Mouse (Mus musculus) skeletal muscle tissue, adult 2 months (tissue): ENCODE measurements around the gene Trpc4ap.
"Not testable (repeated sequence)": the region's sequence is repeated elsewhere in the genome, so short reads cannot be mapped to it uniquely, and the experiment has no call there.

Source experiments
- DNase-seq: peaks from one replicate; pipeline ENCODE4 v3.0.0-alpha.2; 2012; ENCODE audit warnings: low read depth, low spot score

The Trpc4ap gene

GRCm38 (mm10) chr2:155691723-155692493, at the start of gene Trpc4ap:
TSS of gene Trpc4ap (minus strand) at chr2:155692384.
- peak; percentile 92 for DNase-seq

- DNase-seq = no peak
These were observed 45.6 kb upstream of the Trpc4ap start for GRCm38 (mm10) chr2:155737803-155738202.

- DNase-seq = no peak
These were observed 44.8 kb upstream of the Trpc4ap start for GRCm38 (mm10) chr2:155736936-155737335.

DNA sequence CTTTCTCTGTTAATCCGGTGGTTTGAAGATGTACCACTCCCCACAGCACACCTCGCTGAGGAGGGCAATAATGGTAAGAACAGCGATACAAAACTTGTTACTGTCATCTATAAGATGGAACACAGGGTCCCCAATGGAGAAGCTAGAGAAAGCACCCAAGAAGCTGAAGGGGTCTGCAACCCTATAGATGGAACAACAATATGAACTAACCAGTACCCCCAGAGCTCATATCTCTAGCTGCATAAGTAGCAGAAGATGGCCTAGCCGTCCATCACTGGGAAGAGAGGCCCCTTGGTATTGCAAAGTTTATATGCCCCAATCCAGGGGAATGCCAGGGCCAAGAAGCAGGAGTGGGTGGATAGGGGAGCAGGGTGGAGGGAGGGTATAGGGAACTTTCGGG, 43.6 kb upstream of the Trpc4ap start, which contains the start of gene Gm17581:
Gene Gm17581, minus strand, starts transcription at position 101 of the 400 bp plus-strand sequence.
- not testable (repeated sequence) for DNase-seq

DNA sequence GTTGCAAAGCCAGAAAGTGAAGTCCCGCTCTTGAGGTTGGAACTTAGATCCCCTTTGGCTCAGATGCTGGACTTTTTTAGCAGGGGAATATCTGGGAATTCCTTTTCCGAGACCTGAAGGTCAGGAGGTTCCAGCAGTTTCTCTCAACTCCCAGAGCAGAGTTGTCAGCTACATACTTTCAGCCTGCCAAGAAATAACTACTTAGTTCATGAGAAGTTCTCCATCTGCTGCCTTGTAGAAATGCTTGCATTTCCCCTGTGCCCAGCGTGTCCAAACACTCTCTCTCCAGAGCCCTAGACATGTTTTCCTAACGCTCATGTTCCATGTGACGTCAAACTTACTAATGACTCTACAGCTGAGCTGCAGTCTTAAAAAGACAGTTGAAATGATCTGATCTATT, 42.9 kb upstream of the Trpc4ap start:
- peak; percentile 68 for DNase-seq

- DNase-seq = peak; percentile 84
These were observed 37.0 kb upstream of the Trpc4ap start, which contains the start of gene Edem2 for GRCm38 (mm10) chr2:155729158-155729645. TSS of gene Edem2 (minus strand) at chr2:155729475.

DNA sequence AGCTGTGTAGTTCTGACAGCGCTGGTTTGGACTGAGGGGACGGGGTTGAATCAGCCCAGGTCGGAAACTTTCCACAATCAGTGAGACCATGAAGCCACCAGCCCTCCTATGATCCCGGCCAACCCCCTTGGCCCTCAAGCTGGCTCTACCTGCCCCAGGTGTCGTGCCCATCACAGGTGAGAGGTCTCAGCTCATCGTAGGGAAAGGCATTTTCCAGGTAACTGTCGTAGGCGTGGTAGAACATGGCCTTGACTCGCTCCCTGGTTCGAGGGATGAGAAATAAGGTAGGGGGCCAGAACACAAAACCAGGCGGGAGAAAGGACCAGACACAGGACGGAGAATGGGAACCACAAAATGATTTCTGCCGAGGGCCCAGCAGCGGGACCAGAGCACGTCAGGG, 36.6 kb upstream of the Trpc4ap start:
- DNase-seq = no peak

GRCm38 (mm10) chr2:155727764-155728395, 35.7 kb upstream of the Trpc4ap start:
- DNase-seq = no peak

DNA sequence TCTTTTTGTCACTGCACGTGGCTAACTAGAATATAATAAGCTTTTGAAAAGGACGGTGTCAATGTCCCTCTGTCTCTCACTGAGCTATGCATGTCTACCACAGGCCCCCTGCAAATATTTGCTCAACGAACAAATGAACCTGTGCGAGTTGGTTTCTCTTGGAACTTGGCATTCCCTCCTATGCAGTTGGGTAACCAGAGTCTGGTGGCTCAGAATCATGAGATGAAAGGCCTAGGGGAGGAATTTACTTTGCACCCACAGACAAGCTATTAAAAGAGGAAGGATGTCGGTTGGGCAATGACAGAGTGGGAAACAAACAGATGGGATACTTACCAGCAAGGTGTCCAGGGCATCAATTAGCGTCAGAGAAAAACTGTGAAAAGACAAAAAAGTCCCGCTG, 34.1 kb upstream of the Trpc4ap start:
- no peak for DNase-seq

DNA sequence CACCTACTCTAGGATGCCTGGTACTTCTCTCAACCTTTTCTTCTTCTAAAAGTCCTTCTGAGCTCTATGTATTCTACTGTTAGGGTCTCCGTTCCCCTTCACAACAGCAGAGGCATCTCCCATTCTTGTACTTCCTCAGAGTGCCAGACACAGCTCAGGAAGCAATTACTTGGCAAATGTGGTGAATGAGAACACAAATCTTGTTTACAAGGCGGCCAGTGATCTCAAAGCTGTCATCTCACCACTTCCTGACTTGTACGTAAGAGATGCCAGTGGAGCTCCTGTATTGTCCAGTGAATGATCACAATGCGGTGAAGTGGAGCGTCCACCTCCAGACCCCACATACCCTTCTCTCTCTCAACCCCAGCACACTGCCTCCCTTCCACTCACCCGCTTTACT, 32.3 kb upstream of the Trpc4ap start:
- DNase-seq = no peak

DNA sequence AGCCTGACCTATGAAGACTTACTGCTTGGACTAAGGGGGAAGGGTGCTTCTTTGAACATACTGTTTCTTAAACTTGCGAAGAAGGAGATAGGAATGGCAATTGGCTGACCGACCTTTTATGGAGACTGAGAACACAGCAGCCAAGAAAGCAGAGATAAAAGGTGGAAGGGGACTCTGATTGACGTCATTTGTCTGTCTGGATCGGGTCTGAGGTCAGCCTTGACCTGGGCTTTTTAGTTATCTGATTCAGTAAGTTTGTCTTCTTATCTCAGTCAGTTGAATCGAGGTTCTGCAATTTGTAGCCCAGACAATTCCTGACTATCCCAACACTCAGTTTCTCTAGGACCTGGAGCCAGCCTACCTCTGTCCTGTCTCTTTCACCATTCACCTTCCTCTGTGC, 31.9 kb upstream of the Trpc4ap start:
- no peak for DNase-seq

- no peak for DNase-seq
These were observed 28.4 kb upstream of the Trpc4ap start for GRCm38 (mm10) chr2:155720585-155720984.

DNA sequence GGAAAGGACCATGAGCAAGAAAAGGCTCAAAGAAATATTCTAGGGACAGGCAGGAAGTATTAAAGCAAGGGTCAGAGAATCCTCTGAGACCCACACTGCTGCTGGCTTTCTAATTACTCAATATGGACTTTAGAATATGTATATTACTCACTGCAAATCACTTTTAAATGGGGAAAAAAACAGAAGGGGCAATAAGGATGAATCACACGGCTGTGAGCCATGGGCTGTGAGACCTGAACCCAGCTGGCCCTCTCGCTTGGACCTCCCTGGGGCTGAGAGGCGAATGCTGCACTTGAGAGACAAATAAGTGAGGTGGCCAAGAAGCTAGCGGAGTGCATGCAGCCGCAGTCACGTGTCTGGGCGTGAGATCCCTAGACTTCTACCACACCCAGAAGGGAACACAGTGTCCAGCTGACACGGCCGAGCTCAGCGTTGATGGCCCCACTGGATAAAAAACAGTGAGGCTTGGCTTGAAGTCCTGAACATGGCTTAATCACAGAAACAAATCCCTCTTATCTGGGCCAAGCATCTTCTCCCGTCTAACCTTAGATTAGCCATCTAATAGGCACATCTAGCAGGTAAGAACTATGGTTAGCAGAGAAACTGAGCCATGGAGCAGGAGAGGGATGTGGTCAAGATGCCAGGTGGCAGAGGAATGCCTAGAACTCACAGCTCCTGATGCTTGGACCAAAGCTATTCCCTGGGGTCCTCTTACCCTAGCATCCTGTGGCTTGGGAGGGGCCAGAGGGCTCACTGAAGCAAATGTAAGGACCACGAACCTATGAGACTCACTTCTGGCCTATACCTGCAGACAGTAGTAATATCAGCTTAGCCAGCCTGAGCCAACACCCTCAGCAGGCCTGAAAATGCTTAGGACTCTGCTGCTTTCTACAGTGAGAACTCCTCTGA, 25.2 kb upstream of the Trpc4ap start:
- DNase-seq = peak; percentile 91

GRCm38 (mm10) chr2:155710557-155710956, 18.4 kb upstream of the Trpc4ap start:
- no peak for DNase-seq

- peak; percentile 84 for DNase-seq
These were observed 15.1 kb upstream of the Trpc4ap start for GRCm38 (mm10) chr2:155707251-155707650.

DNA sequence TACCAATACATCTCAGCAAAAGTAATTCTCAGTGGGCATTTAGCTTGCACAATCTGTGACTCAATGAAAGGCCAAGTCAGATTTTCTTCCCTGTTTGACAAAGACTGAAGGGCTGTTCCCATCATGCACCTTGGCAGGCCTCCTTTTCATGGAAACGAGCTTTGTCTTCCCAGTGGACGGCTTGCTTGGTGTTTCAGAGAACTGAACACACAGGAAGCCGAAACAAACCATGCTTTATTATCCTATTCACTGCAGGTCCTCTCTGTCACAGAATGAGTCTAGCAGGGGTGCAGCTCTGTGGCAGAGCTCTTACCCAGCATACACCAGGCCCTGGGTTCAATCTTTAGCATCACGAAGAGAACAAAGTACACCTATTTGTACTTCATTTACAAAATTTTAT, 11.4 kb upstream of the Trpc4ap start:
- DNase-seq = peak; percentile 44

DNA sequence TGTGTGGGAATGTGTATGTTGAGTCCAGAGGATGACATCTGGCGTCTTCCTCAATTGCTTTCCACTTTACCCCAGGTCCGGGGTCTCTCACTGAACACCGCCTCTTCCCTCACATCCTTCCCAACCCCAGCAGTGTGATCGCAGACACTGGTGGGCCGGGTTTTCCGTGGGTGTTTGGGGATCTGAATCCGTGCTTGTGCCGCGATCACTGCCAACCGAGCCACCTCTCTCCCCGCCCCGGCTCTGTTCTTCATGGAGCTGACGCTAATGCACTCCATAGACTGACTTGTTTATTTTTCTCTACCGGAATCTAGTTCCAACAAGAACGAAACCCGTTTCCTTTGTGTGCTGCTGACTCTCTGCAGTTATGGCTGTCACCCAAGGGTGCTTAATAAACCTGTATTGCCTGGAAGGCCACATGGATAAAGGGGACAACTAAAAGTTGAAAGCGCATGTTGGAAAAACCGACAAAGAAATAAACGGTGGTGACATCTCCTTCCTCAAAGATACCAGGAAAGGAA, 9.3 kb upstream of the Trpc4ap start:
- no peak for DNase-seq

DNA sequence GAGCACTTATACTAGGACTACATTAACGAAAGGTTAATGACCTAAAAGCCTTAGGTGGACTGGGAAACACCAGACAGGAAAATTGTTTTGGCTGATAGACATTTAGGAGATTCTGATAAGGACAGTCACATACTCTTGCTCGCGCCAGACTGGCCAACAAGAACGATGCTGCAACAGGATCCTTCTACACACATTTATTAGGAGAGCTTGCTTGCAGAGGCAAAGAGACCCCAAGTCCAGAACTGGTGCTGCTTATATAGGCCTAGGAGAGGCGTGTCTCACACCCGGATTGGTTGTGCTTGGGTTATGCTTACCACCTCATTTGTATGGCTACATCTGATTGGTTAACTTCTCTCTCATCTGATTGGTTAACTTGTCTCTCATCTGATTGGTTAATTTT, 6.3 kb upstream of the Trpc4ap start:
- DNase-seq = not testable (repeated sequence)

- no peak for DNase-seq
These were observed 4.7 kb upstream of the Trpc4ap start for GRCm38 (mm10) chr2:155696851-155697250.

GRCm38 (mm10) chr2:155696091-155696558, 3.9 kb upstream of the Trpc4ap start:
- DNase-seq = peak; percentile 78

DNA sequence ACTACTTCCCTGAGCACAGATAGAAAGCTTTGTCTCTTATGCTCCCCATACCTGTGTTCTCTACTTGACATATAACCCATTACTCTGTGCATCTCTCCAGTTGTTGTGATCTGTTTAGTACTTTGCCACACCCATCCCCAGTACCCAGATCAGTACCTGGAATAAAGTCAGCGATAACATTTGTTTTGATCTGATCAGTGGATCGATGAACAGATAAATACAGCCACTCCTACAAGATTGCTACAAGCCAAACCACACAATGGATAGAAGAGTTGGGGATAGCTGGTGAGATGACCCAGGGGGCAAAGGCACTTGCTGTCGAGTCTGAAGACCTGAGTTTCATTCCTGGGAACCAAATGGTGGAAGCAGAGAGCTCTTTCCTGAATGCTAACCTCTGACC, 3.1 kb upstream of the Trpc4ap start:
- DNase-seq = no peak
